Mouse (Mus musculus) G1E (cell line): ENCODE data around the gene Pdia6. TPM values are rescaled to one million over a fixed set of nuclear protein-coding genes. Genes with fewer than 3 reads are reported as not detected.

ENCODE experiments used
- ATAC-seq: 2 replicates; pipeline ENCODE4 v1.8.0; 2016; ENCODE audit warnings: mild to moderate bottlenecking; ENCODE audit not compliant: insufficient number of reproducible peaks, poor library complexity, low FRiP score, severe bottlenecking; ENCODE audit errors: extremely low read depth
- DNase-seq: peaks from one replicate; pipeline ENCODE4 v3.0.0; 2012; ENCODE audit warnings: low spot score
- H3K27me3 ChIP-seq: 2 replicates; pipeline ENCODE4 v1.6.1; 2012; ENCODE audit warnings: mild to moderate bottlenecking, low read length, inconsistent platforms; ENCODE audit not compliant: insufficient read depth
- H3K36me3 ChIP-seq: replicated peaks from 2 replicates; pipeline ENCODE3; 2012; ENCODE audit warnings: mild to moderate bottlenecking, inconsistent platforms
- H3K4me1 ChIP-seq: 2 replicates; pipeline ENCODE4 v1.6.1; 2012; ENCODE audit warnings: low read depth, low read length, inconsistent platforms, mixed read lengths; ENCODE audit not compliant: insufficient read depth
- H3K4me3 ChIP-seq: 2 replicates; pipeline ENCODE4 v1.5.1; 2012; ENCODE audit warnings: low read depth, mild to moderate bottlenecking, inconsistent platforms, low read length, moderate library complexity, mixed read lengths
- H3K9me3 ChIP-seq: replicated peaks from 2 replicates; pipeline ENCODE4 v1.6.1; 2012; ENCODE audit warnings: inconsistent platforms
- CTCF ChIP-seq: IDR thresholded peaks from 2 replicates; pipeline ENCODE4 v1.5.1; 2012; ENCODE audit warnings: low read depth, low read length, inconsistent platforms, mixed read lengths
- GATA1 ChIP-seq: IDR thresholded peaks from 2 replicates; pipeline ENCODE4 v1.6.1; 2012; ENCODE audit warnings: borderline replicate concordance, low read length, inconsistent platforms, mixed read lengths
- GATA2 ChIP-seq: IDR thresholded peaks from 2 replicates; pipeline ENCODE4 v1.6.1; 2012; ENCODE audit warnings: low read depth, low read length, inconsistent platforms, borderline replicate concordance
- POLR2AphosphoS5 ChIP-seq: IDR thresholded peaks from 2 replicates; pipeline ENCODE4 v1.6.1; 2012; ENCODE audit warnings: low read depth, low read length, inconsistent platforms; ENCODE audit not compliant: insufficient replicate concordance
- TAL1 ChIP-seq: conservative IDR thresholded peaks from 2 replicates; pipeline ENCODE4 v1.6.1; 2012; ENCODE audit warnings: low read depth, low read length, inconsistent platforms, mixed read lengths
- polyA plus RNA-seq: library from polyadenylated mRNA; stranded (reverse); fragments of >175 nt; gene quantifications from 2 replicates; pipeline ENCODE4 v1.2.3, GENCODE M21; 2012
- total RNA-seq, 2 experiments: library from RNA; stranded (forward) in 1 of 2; stranded (reverse) in 1 of 2; fragments of 200-1000 nt in 1 of 2; fragments of >200 nt in 1 of 2; fragmentation: Nextera tagmentation in 1 of 2; gene quantifications; 2 replicates each; pipeline ENCODE4 v1.2.3; 2014 to 2017

Pdia6 gene
- total and polyA plus RNA-seq, 3 experiments, result 12.3 to 115 (median 43.0) TPM

- TF ChIP-seq GATA1, result no peak
- TF ChIP-seq POLR2AphosphoS5, result no peak
- no peak for TF ChIP-seq GATA2
- TF ChIP-seq TAL1, result no peak
- no peak for TF ChIP-seq CTCF
- Histone ChIP-seq H3K27me3 (peaks cover 2% of the 10 kb centered on the region; the same call in 1 of the 2 replicates), H3K9me3 (no peaks in the 10 kb centered on the region), H3K36me3 (no peaks in the 10 kb centered on the region), H3K4me3 (no peak overlapping the region), H3K4me1 (no peaks in the 10 kb centered on the region)
- DNase-seq (no peak), ATAC-seq (no peak)
Measured at GRCm38 (mm10) chr12:17225012-17225411, 41.3 kb upstream of the Pdia6 start.

GRCm38 (mm10) chr12:17227903-17228302 lies 38.4 kb upstream of the Pdia6 start:
- TF ChIP-seq POLR2AphosphoS5, result no peak
- no peak for TF ChIP-seq CTCF
- TF ChIP-seq TAL1, result no peak
- TF ChIP-seq GATA1, result no peak
- TF ChIP-seq GATA2, result no peak
- DNase-seq, result no peak
- H3K4me1 ChIP-seq, result no peaks in the 10 kb centered on the region
- H3K36me3 ChIP-seq, result no peaks in the 10 kb centered on the region
- no peak for ATAC-seq
- H3K27me3 ChIP-seq, result peaks cover 2% of the 10 kb centered on the region; the same call in 1 of the 2 replicates
- no peak overlapping the region for H3K4me3 ChIP-seq
- H3K9me3 ChIP-seq, result no peaks in the 10 kb centered on the region

- ATAC-seq, result no peak
Measured at GRCm38 (mm10) chr12:17230581-17230980, 35.8 kb upstream of the Pdia6 start.

GRCm38 (mm10) chr12:17231513-17231912 lies 34.8 kb upstream of the Pdia6 start:
- H3K36me3 ChIP-seq, result no peaks in the 10 kb centered on the region
- no peaks in the 10 kb centered on the region for H3K4me1 ChIP-seq
- H3K9me3 ChIP-seq, result no peaks in the 10 kb centered on the region
- no peak overlapping the region for H3K4me3 ChIP-seq
- no peak for ATAC-seq
- no peak for DNase-seq
- no peak for TF ChIP-seq TAL1
- TF ChIP-seq GATA1, result no peak
- TF ChIP-seq POLR2AphosphoS5, result no peak
- no peak for TF ChIP-seq CTCF
- no peak for TF ChIP-seq GATA2
- H3K27me3 ChIP-seq, result no peaks in the 10 kb centered on the region

More at GRCm38 (mm10) chr12:17230581-17230980, 35.8 kb upstream of the Pdia6 start:
- no peak for DNase-seq
- Histone ChIP-seq H3K27me3 (no peaks in the 10 kb centered on the region), H3K36me3 (no peaks in the 10 kb centered on the region), H3K9me3 (no peaks in the 10 kb centered on the region), H3K4me3 (no peak overlapping the region), H3K4me1 (no peaks in the 10 kb centered on the region)
- TF ChIP-seq CTCF, result no peak
- no peak for TF ChIP-seq POLR2AphosphoS5
- no peak for TF ChIP-seq TAL1
- TF ChIP-seq GATA1, result no peak
- TF ChIP-seq GATA2, result no peak

GRCm38 (mm10) chr12:17235535-17236313 lies 30.6 kb upstream of the Pdia6 start:
- H3K4me1 ChIP-seq, result no peaks in the 10 kb centered on the region
- H3K9me3 ChIP-seq, result no peaks in the 10 kb centered on the region
- no peak for TF ChIP-seq POLR2AphosphoS5
- no peak for TF ChIP-seq CTCF
- TF ChIP-seq TAL1, result no peak
- no peak for TF ChIP-seq GATA1
- TF ChIP-seq GATA2, result no peak
- no peaks in the 10 kb centered on the region for H3K36me3 ChIP-seq
- no peak for DNase-seq
- ATAC-seq, result no peak
- peaks cover 3% of the 10 kb centered on the region; the same call in 1 of the 2 replicates for H3K27me3 ChIP-seq
- no peak overlapping the region for H3K4me3 ChIP-seq

GRCm38 (mm10) chr12:17238588-17239427 lies 27.5 kb upstream of the Pdia6 start:
- DNase-seq (no peak), ATAC-seq (no peak)
- Histone ChIP-seq H3K27me3 (peaks cover 3% of the 10 kb centered on the region; the same call in 1 of the 2 replicates), H3K4me1 (no peaks in the 10 kb centered on the region), H3K4me3 (no peak overlapping the region), H3K9me3 (no peaks in the 10 kb centered on the region), H3K36me3 (no peaks in the 10 kb centered on the region)
- TF ChIP-seq GATA2 (no peak), POLR2AphosphoS5 (no peak), TAL1 (no peak), CTCF (no peak), GATA1 (no peak)
